Mouse (Mus musculus): ENCODE measurements around the gene Cnot1. TPM values are rescaled to one million over a fixed set of nuclear protein-coding genes. Genes with fewer than 3 reads are reported as not detected.

The Cnot1 gene
- total RNA-seq, 1 experiment = 207 TPM

- Histone ChIP-seq H3K9me3 (ENCODE audit: control insufficient read depth, insufficient read depth, low read depth, low read length) (no peaks in the 10 kb centered on the region), H3K36me3 (ENCODE audit: control insufficient read depth, insufficient read depth, low read length, poor library complexity, severe bottlenecking) (no peaks in the 10 kb centered on the region), H3K9ac (ENCODE audit: insufficient read depth, low read depth, low read length, poor library complexity, severe bottlenecking) (no peak overlapping the region), H3K4me3 (ENCODE audit: insufficient read depth in 1 of 2, low read depth in 1 of 2, low read length in 2 of 2, poor library complexity in 1 of 2, severe bottlenecking in 1 of 2) (no peak overlapping the region), H3K27ac (ENCODE audit: insufficient read depth, low read depth, low read length, poor library complexity, severe bottlenecking) (no peak overlapping the region), H3K4me1 (ENCODE audit: control insufficient read depth in 2 of 2, insufficient read depth in 2 of 2, low read length in 2 of 2, poor library complexity in 1 of 2) (peaks cover 0 to 14% of the 10 kb centered on the region in 2 experiments; a peak in 3 of 4 replicates)
- no peak for DNase-seq (ENCODE audit: low read depth, low spot score)
- in situ Hi-C loops (cut with MboI; ENCODE audit: low sequenced_read_pairs in 2 of 2, unreplicated experiment in 2 of 2) = no loop called here
- no peak for TF ChIP-seq ZNF384 (IDR thresholded peaks at IDR 0.05; ENCODE audit: low read depth, low read length)
- no peak for TF ChIP-seq HCFC1 (IDR thresholded peaks at IDR 0.05; ENCODE audit: borderline replicate concordance, insufficient read depth, low read length)
- TF ChIP-seq ZC3H11A (IDR thresholded peaks at IDR 0.05; ENCODE audit: borderline replicate concordance, low read depth, low read length) = no peak
- TF ChIP-seq MAFK (IDR thresholded peaks at IDR 0.05; ENCODE audit: insufficient read depth, low read depth, low read length) = no peak
- TF ChIP-seq CHD2 (IDR thresholded peaks at IDR 0.05; ENCODE audit: low read depth, low read length) = no peak
Observed at GRCm38 (mm10) chr8:95822699-95823098, 15.4 kb upstream of the Cnot1 start.

GRCm38 (mm10) chr8:95822096-95822495 is 14.8 kb upstream of the Cnot1 start:
- no peaks in the 10 kb centered on the region for H3K36me3 ChIP-seq (ENCODE audit: control insufficient read depth, insufficient read depth, low read length, poor library complexity, severe bottlenecking)
- no peaks in the 10 kb centered on the region for H3K9me3 ChIP-seq (ENCODE audit: control insufficient read depth, insufficient read depth, low read depth, low read length)
- DNase-seq (ENCODE audit: low read depth, low spot score) = no peak
- H3K4me3 ChIP-seq (ENCODE audit: insufficient read depth in 1 of 2, low read depth in 1 of 2, low read length in 2 of 2, poor library complexity in 1 of 2, severe bottlenecking in 1 of 2) = no peak overlapping the region
- no peak overlapping the region for H3K27ac ChIP-seq (ENCODE audit: insufficient read depth, low read depth, low read length, poor library complexity, severe bottlenecking)
- peaks cover 4 to 16% of the 10 kb centered on the region in 2 experiments; a peak in 3 of 4 replicates for H3K4me1 ChIP-seq (ENCODE audit: control insufficient read depth in 2 of 2, insufficient read depth in 2 of 2, low read length in 2 of 2, poor library complexity in 1 of 2)
- no peak for TF ChIP-seq ZNF384 (IDR thresholded peaks at IDR 0.05; ENCODE audit: low read depth, low read length)
- TF ChIP-seq CHD2 (IDR thresholded peaks at IDR 0.05; ENCODE audit: low read depth, low read length) = no peak
- in situ Hi-C loops (cut with MboI; ENCODE audit: low sequenced_read_pairs in 2 of 2, unreplicated experiment in 2 of 2) = no loop called here
- no peak overlapping the region for H3K9ac ChIP-seq (ENCODE audit: insufficient read depth, low read depth, low read length, poor library complexity, severe bottlenecking)

GRCm38 (mm10) chr8:95821266-95821665 is 14.0 kb upstream of the Cnot1 start:
- Histone ChIP-seq H3K4me1 (ENCODE audit: control insufficient read depth in 2 of 2, insufficient read depth in 2 of 2, low read length in 2 of 2, poor library complexity in 1 of 2) (peaks cover 4 to 20% of the 10 kb centered on the region in 2 experiments; a peak in 3 of 4 replicates), H3K9me3 (ENCODE audit: control insufficient read depth, insufficient read depth, low read depth, low read length) (no peaks in the 10 kb centered on the region), H3K9ac (ENCODE audit: insufficient read depth, low read depth, low read length, poor library complexity, severe bottlenecking) (no peak overlapping the region), H3K27ac (ENCODE audit: insufficient read depth, low read depth, low read length, poor library complexity, severe bottlenecking) (no peak overlapping the region), H3K4me3 (ENCODE audit: insufficient read depth in 1 of 2, low read depth in 1 of 2, low read length in 2 of 2, poor library complexity in 1 of 2, severe bottlenecking in 1 of 2) (no peak overlapping the region), H3K36me3 (ENCODE audit: control insufficient read depth, insufficient read depth, low read length, poor library complexity, severe bottlenecking) (no peaks in the 10 kb centered on the region)
- TF ChIP-seq CHD2 (IDR thresholded peaks at IDR 0.05; ENCODE audit: low read depth, low read length) = no peak
- TF ChIP-seq ZNF384 (IDR thresholded peaks at IDR 0.05; ENCODE audit: low read depth, low read length) = no peak
- no peak for TF ChIP-seq HCFC1 (IDR thresholded peaks at IDR 0.05; ENCODE audit: borderline replicate concordance, insufficient read depth, low read length)
- no peak for TF ChIP-seq MAFK (IDR thresholded peaks at IDR 0.05; ENCODE audit: insufficient read depth, low read depth, low read length)
- TF ChIP-seq ZC3H11A (IDR thresholded peaks at IDR 0.05; ENCODE audit: borderline replicate concordance, low read depth, low read length) = no peak
- in situ Hi-C loops (cut with MboI; ENCODE audit: low sequenced_read_pairs in 2 of 2, unreplicated experiment in 2 of 2) = no loop called here
- no peak for DNase-seq (ENCODE audit: low read depth, low spot score)

- H3K9ac ChIP-seq (ENCODE audit: insufficient read depth, low read depth, low read length, poor library complexity, severe bottlenecking) = no peak overlapping the region
- H3K36me3 ChIP-seq (ENCODE audit: control insufficient read depth, insufficient read depth, low read length, poor library complexity, severe bottlenecking) = no peaks in the 10 kb centered on the region
- no peak for DNase-seq (ENCODE audit: low read depth, low spot score)
- H3K4me3 ChIP-seq (ENCODE audit: insufficient read depth in 1 of 2, low read depth in 1 of 2, low read length in 2 of 2, poor library complexity in 1 of 2, severe bottlenecking in 1 of 2) = no peak overlapping the region
- in situ Hi-C loops (cut with MboI; ENCODE audit: low sequenced_read_pairs in 2 of 2, unreplicated experiment in 2 of 2) = no loop called here
- TF ChIP-seq ZC3H11A (IDR thresholded peaks at IDR 0.05; ENCODE audit: borderline replicate concordance, low read depth, low read length) (no peak), MAFK (IDR thresholded peaks at IDR 0.05; ENCODE audit: insufficient read depth, low read depth, low read length) (no peak)
- H3K4me1 ChIP-seq (ENCODE audit: control insufficient read depth in 2 of 2, insufficient read depth in 2 of 2, low read length in 2 of 2, poor library complexity in 1 of 2) = peaks cover 6 to 15% of the 10 kb centered on the region in 2 experiments; a peak in 3 of 4 replicates
- no peaks in the 10 kb centered on the region for H3K9me3 ChIP-seq (ENCODE audit: control insufficient read depth, insufficient read depth, low read depth, low read length)
- H3K27ac ChIP-seq (ENCODE audit: insufficient read depth, low read depth, low read length, poor library complexity, severe bottlenecking) = peak overlapping the region; percentile 27; the same call in 1 of the 2 replicates
Observed at GRCm38 (mm10) chr8:95818211-95818610, 10.9 kb upstream of the Cnot1 start.

- H3K4me1 ChIP-seq (ENCODE audit: control insufficient read depth in 2 of 2, insufficient read depth in 2 of 2, low read length in 2 of 2, poor library complexity in 1 of 2) = peaks cover 6 to 15% of the 10 kb centered on the region in 2 experiments; a peak in 3 of 4 replicates
- H3K36me3 ChIP-seq (ENCODE audit: control insufficient read depth, insufficient read depth, low read length, poor library complexity, severe bottlenecking) = no peaks in the 10 kb centered on the region
- no peak overlapping the region for H3K9ac ChIP-seq (ENCODE audit: insufficient read depth, low read depth, low read length, poor library complexity, severe bottlenecking)
- no peak for DNase-seq (ENCODE audit: low read depth, low spot score)
- no peak overlapping the region; the same call in 1 of the 2 replicates for H3K27ac ChIP-seq (ENCODE audit: insufficient read depth, low read depth, low read length, poor library complexity, severe bottlenecking)
- no peaks in the 10 kb centered on the region for H3K9me3 ChIP-seq (ENCODE audit: control insufficient read depth, insufficient read depth, low read depth, low read length)
- no peak overlapping the region for H3K4me3 ChIP-seq (ENCODE audit: insufficient read depth in 1 of 2, low read depth in 1 of 2, low read length in 2 of 2, poor library complexity in 1 of 2, severe bottlenecking in 1 of 2)
- in situ Hi-C loops (cut with MboI; ENCODE audit: low sequenced_read_pairs in 2 of 2, unreplicated experiment in 2 of 2) = no loop called here
- TF ChIP-seq ZNF384 (IDR thresholded peaks at IDR 0.05; ENCODE audit: low read depth, low read length) (no peak), ZC3H11A (IDR thresholded peaks at IDR 0.05; ENCODE audit: borderline replicate concordance, low read depth, low read length) (no peak), MAFK (IDR thresholded peaks at IDR 0.05; ENCODE audit: insufficient read depth, low read depth, low read length) (no peak), CHD2 (IDR thresholded peaks at IDR 0.05; ENCODE audit: low read depth, low read length) (no peak)
Observed at GRCm38 (mm10) chr8:95817597-95817996, 10.3 kb upstream of the Cnot1 start.

Data from ES-E14 (cell line).